ENCODE assay signal across 7 mouse cellular contexts in genomic region chr15:36979488-36980201, GRCm38 (mm10). TPM values are rescaled to one million over a fixed set of nuclear protein-coding genes. Genes with fewer than 3 reads are reported as not detected.
DNase-seq lines count a peak whose midpoint lies in the region; ATAC-seq and TF ChIP-seq lines count a peak whose summit lies in the region.

No protein-coding gene starts in this region.

- H3K9ac ChIP-seq in forebrain, postnatal 0 days = peak overlapping the region; percentile 60
- peak overlapping the region; percentile 48; the same call in 1 of the 2 replicates for H3K9ac ChIP-seq in intestine, embryonic 16.5 days (ENCODE audit: low read depth, low read length)
- H3K9ac ChIP-seq in liver, adult 2 months (ENCODE audit: low read depth, low read length) = no peak overlapping the region
- H3K9ac ChIP-seq in midbrain, postnatal 0 days (replicated peaks; ENCODE audit: low read length, poor library complexity, severe bottlenecking) = peak overlapping the region; percentile 48; the same call in 1 of the 2 replicates
- H3K9ac ChIP-seq in stomach, embryonic 16.5 days (ENCODE audit: low read length) = peak overlapping the region; percentile 52

- TF ChIP-seq POLR2A in liver, adult 2 months (IDR thresholded peaks at IDR 0.05; ENCODE audit: extremely low read depth, insufficient read depth, low read length) = no peak

- H3K79me2 ChIP-seq in liver, adult 2 months (ENCODE audit: control insufficient read depth, insufficient read depth, low read length) = no peaks in the 10 kb centered on the region

- 3% methylated on average over 20 of the region's 20 CpGs for WGBS in forebrain, postnatal 0 days
- WGBS in intestine, embryonic 16.5 days = 7% methylated on average over 20 of the region's 20 CpGs
- WGBS in liver, adult 2 months = 23% methylated on average over 20 of the region's 20 CpGs
- WGBS in midbrain, postnatal 0 days = 3% methylated on average over 20 of the region's 20 CpGs
- WGBS in stomach, embryonic 16.5 days = 4% methylated on average over 20 of the region's 20 CpGs

- DNase-seq in WW6 (ENCODE audit: low read depth, low spot score) = peak; percentile 74
- DNase-seq in cerebellum, adult 11 months = peak; percentile 62
- peak; percentile 79 for DNase-seq in forebrain, postnatal 0 days
- DNase-seq in liver, adult 2 months (ENCODE audit: extremely low read depth, low read depth, low spot score) = no peak
- DNase-seq in midbrain, postnatal 0 days (ENCODE audit: low spot score) = peak; percentile 76

- H3K4me2 ChIP-seq in forebrain, postnatal 0 days (ENCODE audit: low read depth) = peak overlapping the region; percentile 56
- peak overlapping the region; percentile 80 for H3K4me2 ChIP-seq in intestine, embryonic 16.5 days (ENCODE audit: low read depth, low read length)
- peak overlapping the region; percentile 52 for H3K4me2 ChIP-seq in midbrain, postnatal 0 days (ENCODE audit: low read depth, low read length, poor library complexity, severe bottlenecking)
- H3K4me2 ChIP-seq in stomach, embryonic 16.5 days (ENCODE audit: low read depth, low read length) = peak overlapping the region; percentile 59

- peak overlapping the region; percentile 40 for H3K4me3 ChIP-seq in forebrain, postnatal 0 days (ENCODE audit: low read depth, low read length)
- H3K4me3 ChIP-seq in intestine, embryonic 16.5 days (ENCODE audit: low read length) = peak overlapping the region; percentile 42
- H3K4me3 ChIP-seq in liver, adult 2 months (ENCODE audit: insufficient read depth, low read depth, low read length) = peak overlapping the region; percentile 14; the same call in 1 of the 2 replicates
- peak overlapping the region; percentile 35 for H3K4me3 ChIP-seq in midbrain, postnatal 0 days (ENCODE audit: low read depth, low read length)
- peak overlapping the region; percentile 37 for H3K4me3 ChIP-seq in stomach, embryonic 16.5 days (replicated peaks; ENCODE audit: low read length)

- TF ChIP-seq CTCF in forebrain, postnatal 0 days (IDR thresholded peaks at IDR 0.05; ENCODE audit: low read depth) = peak; percentile 74
- peak; percentile 60 for TF ChIP-seq CTCF in liver, adult 2 months (IDR thresholded peaks at IDR 0.05; ENCODE audit: low read depth, low read length)
- TF ChIP-seq CTCF in midbrain, postnatal 0 days (IDR thresholded peaks at IDR 0.05) = peak; percentile 81

- H3K9me3 ChIP-seq in forebrain, postnatal 0 days (ENCODE audit: low read length) = no peaks in the 10 kb centered on the region
- H3K9me3 ChIP-seq in intestine, embryonic 16.5 days (ENCODE audit: control insufficient read depth, low read length) = no peaks in the 10 kb centered on the region
- H3K9me3 ChIP-seq in midbrain, postnatal 0 days (ENCODE audit: low read length) = no peaks in the 10 kb centered on the region
- H3K9me3 ChIP-seq in stomach, embryonic 16.5 days (replicated peaks; ENCODE audit: control insufficient read depth, low read length) = no peaks in the 10 kb centered on the region

- H3K36me3 ChIP-seq in forebrain, postnatal 0 days (ENCODE audit: insufficient read depth) = no peaks in the 10 kb centered on the region
- no peaks in the 10 kb centered on the region for H3K36me3 ChIP-seq in intestine, embryonic 16.5 days (ENCODE audit: control insufficient read depth, insufficient read depth, low read length)
- H3K36me3 ChIP-seq in liver, adult 2 months (ENCODE audit: control insufficient read depth, insufficient read depth, low read length) = no peaks in the 10 kb centered on the region
- H3K36me3 ChIP-seq in midbrain, postnatal 0 days (ENCODE audit: insufficient read depth, low read length) = no peaks in the 10 kb centered on the region
- no peaks in the 10 kb centered on the region for H3K36me3 ChIP-seq in stomach, embryonic 16.5 days (ENCODE audit: control insufficient read depth, insufficient read depth, low read length)

- peak; percentile 91 for ATAC-seq in forebrain, postnatal 0 days
- peak; percentile 59 for ATAC-seq in intestine, embryonic 16.5 days
- ATAC-seq in midbrain, postnatal 0 days (ENCODE audit: low FRiP score) = peak; percentile 86
- peak; percentile 38; the same call in 1 of the 2 replicates for ATAC-seq in stomach, embryonic 16.5 days (ENCODE audit: insufficient read depth, low FRiP score)

- H3K27me3 ChIP-seq in forebrain, postnatal 0 days (ENCODE audit: insufficient read depth, low read length) = no peaks in the 10 kb centered on the region
- H3K27me3 ChIP-seq in intestine, embryonic 16.5 days (replicated peaks; ENCODE audit: control insufficient read depth, insufficient read depth, low read length) = no peaks in the 10 kb centered on the region
- no peaks in the 10 kb centered on the region for H3K27me3 ChIP-seq in liver, adult 2 months (ENCODE audit: control insufficient read depth, insufficient read depth, low read length)
- H3K27me3 ChIP-seq in midbrain, postnatal 0 days (ENCODE audit: insufficient read depth, low read length) = no peaks in the 10 kb centered on the region
- no peaks in the 10 kb centered on the region for H3K27me3 ChIP-seq in stomach, embryonic 16.5 days (ENCODE audit: control insufficient read depth, insufficient read depth, low read length)

- H3K4me1 ChIP-seq in forebrain, postnatal 0 days (ENCODE audit: insufficient read depth) = peaks cover 16% of the 10 kb centered on the region
- H3K4me1 ChIP-seq in intestine, embryonic 16.5 days (ENCODE audit: control insufficient read depth, insufficient read depth, low read length) = peaks cover 19% of the 10 kb centered on the region
- peaks cover 22% of the 10 kb centered on the region for H3K4me1 ChIP-seq in liver, adult 2 months (ENCODE audit: control insufficient read depth, insufficient read depth, low read length)
- peaks cover 8% of the 10 kb centered on the region; the same call in 1 of the 2 replicates for H3K4me1 ChIP-seq in midbrain, postnatal 0 days (ENCODE audit: insufficient read depth, low read length)
- H3K4me1 ChIP-seq in stomach, embryonic 16.5 days (ENCODE audit: control insufficient read depth, insufficient read depth, low read length) = peaks cover 21% of the 10 kb centered on the region

- peak overlapping the region; percentile 85 for H3K27ac ChIP-seq in forebrain, postnatal 0 days (ENCODE audit: low read depth, low read length)
- no peak overlapping the region; the same call in 1 of the 2 replicates for H3K27ac ChIP-seq in intestine, embryonic 16.5 days (ENCODE audit: low read length)
- no peak overlapping the region for H3K27ac ChIP-seq in liver, adult 2 months (replicated peaks; ENCODE audit: insufficient read depth, low read depth, low read length)
- peak overlapping the region; percentile 75 for H3K27ac ChIP-seq in midbrain, postnatal 0 days (ENCODE audit: low read depth, low read length)
- no peak overlapping the region for H3K27ac ChIP-seq in stomach, embryonic 16.5 days (ENCODE audit: low read length)

RNA-seq across cellular contexts. Expression of gene Zfp706, which starts 27.9 kb away (rescaled TPM):
- total RNA-seq in forebrain, postnatal 0 days (2014; rRNA removed) = 66.6 and 71.0 TPM in 2 replicates
- 575 and 586 TPM in 2 replicates for polyA plus RNA-seq in forebrain, postnatal 0 days (2015; fragmentation: Nextera tagmentation; extraction: Ambion mirVana)
- polyA plus RNA-seq in intestine, embryonic 16.5 days (2015; fragmentation: Nextera tagmentation; extraction: Ambion mirVana) = 613 and 620 TPM in 2 replicates
- total RNA-seq in liver, adult 2 months (2014; rRNA removed) = 22.5 and 25.0 TPM in 2 replicates
- 22.5 and 23.0 TPM in 2 replicates for polyA plus RNA-seq in liver, adult 2 months (2012; rRNA removed)
- 56.4 and 89.2 TPM in 2 replicates for total RNA-seq in midbrain, postnatal 0 days (2014; rRNA removed)
- 476 and 513 TPM in 2 replicates for polyA plus RNA-seq in midbrain, postnatal 0 days (2015; fragmentation: Nextera tagmentation; extraction: Ambion mirVana)
- 461 and 509 TPM in 2 replicates for polyA plus RNA-seq in stomach, embryonic 16.5 days (2015; fragmentation: Nextera tagmentation; extraction: Ambion mirVana)

Comparison
In these comparisons a context has a peak if more than half of its experiments do, and no peak if none do; other contexts are left out.
1. ATAC-seq: peak in every context shown above with its lines; median percentile 91 in forebrain, postnatal 0 days; 86 in midbrain, postnatal 0 days; 59 in intestine, embryonic 16.5 days; 38 in stomach, embryonic 16.5 days.
2. H3K27ac ChIP-seq: peak in forebrain, postnatal 0 days (single experiment) and midbrain, postnatal 0 days (single experiment); none in intestine, embryonic 16.5 days (single experiment), liver, adult 2 months (single experiment) and stomach, embryonic 16.5 days (single experiment).
3. RNA of gene Zfp706, which starts 27.9 kb away (polyA plus RNA-seq): 613 to 620 TPM in intestine, embryonic 16.5 days, 575 to 586 TPM in forebrain, postnatal 0 days, 476 to 513 TPM in midbrain, postnatal 0 days and 461 to 509 TPM in stomach, embryonic 16.5 days; 22.5 to 23.0 TPM in liver, adult 2 months; every median in the first group is over 10 times any median in the second.
4. Peak in every context shown above with its lines, with median percentiles within 50 percentile points of each other: H3K4me2 ChIP-seq, H3K4me3 ChIP-seq and CTCF ChIP-seq.